8 mouse cellular contexts compared by ENCODE assay signal in the genomic region with DNA sequence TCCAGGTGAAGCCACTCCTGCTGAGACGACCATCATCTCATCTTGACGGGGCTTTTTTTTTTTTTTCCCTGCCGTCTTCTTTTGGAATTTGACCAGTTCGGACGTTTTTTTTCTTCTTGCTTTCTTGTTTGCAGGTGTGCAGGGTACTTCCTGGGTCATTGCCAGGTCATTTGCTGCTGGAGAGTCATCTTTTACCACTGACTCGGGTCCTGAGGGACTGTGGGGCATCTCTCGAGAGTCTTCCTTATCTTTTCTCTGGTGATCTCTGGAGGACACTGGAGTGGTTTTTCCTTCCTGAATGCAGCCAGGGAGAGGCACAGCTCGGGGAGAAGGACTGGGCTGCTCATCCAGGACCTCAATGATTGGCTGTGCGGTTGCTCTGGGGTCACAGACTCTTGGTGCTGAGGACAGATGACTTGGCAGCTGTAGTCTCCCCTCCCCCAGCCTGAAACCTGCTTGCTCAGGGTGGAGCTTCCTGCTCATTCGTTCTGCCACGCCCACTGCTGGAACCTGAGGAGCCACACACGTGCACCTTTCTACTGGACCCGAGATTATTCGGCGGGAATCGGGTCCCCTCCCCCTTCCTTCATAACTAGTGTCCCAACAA. TPM values are rescaled to one million over a fixed set of nuclear protein-coding genes. Genes with fewer than 3 reads are reported as not detected.
DNase-seq lines count a peak whose midpoint lies in the region; ATAC-seq lines count a peak whose summit lies in the region.
"Not testable (repeated sequence)": the region's sequence is repeated elsewhere in the genome, so short reads cannot be mapped to it uniquely, and the experiment has no call there.

No protein-coding gene starts in this region.

- H3K9ac ChIP-seq in hindbrain, embryonic 13.5 days; kidney, embryonic 15.5 days; stomach, embryonic 15.5 days: not testable (repeated sequence)
- peak overlapping the region; percentile 39; the same call in 1 of the 2 replicates for H3K9ac ChIP-seq in liver, embryonic 12.5 days

- not testable (repeated sequence) for H3K27ac ChIP-seq in hindbrain, embryonic 13.5 days; kidney, embryonic 15.5 days; liver, embryonic 12.5 days; midbrain, embryonic 10.5 days (replicated peaks); stomach, embryonic 15.5 days

- peak; percentile 82 for DNase-seq in A20 (ENCODE audit: low read depth, low spot score)
- DNase-seq in cerebellum, postnatal 10 days, result peak; percentile 45 to 53
- peak; percentile 12 for DNase-seq in forelimb bud, embryonic 11.5 days (ENCODE audit: low read depth, low spot score)
- DNase-seq in midbrain, embryonic 10.5 days (ENCODE audit: low spot score), result not testable (repeated sequence)

- not testable (repeated sequence) for H3K4me1 ChIP-seq in hindbrain, embryonic 13.5 days (replicated peaks); midbrain, embryonic 10.5 days; stomach, embryonic 15.5 days
- peaks cover 11% of the 10 kb centered on the region for H3K4me1 ChIP-seq in kidney, embryonic 15.5 days
- H3K4me1 ChIP-seq in liver, embryonic 12.5 days, result peaks cover 33% of the 10 kb centered on the region

- WGBS in hindbrain, embryonic 13.5 days, result 22% methylated on average over 11 of the region's 16 CpGs
- 15% methylated on average over 11 of the region's 16 CpGs for WGBS in kidney, embryonic 15.5 days
- WGBS in liver, embryonic 12.5 days (ENCODE audit: insufficient replicate concordance), result 11% methylated on average over 11 of the region's 16 CpGs
- WGBS in midbrain, embryonic 10.5 days, result 32% methylated on average over 10 of the region's 16 CpGs
- 6% methylated on average over 11 of the region's 16 CpGs for WGBS in stomach, embryonic 15.5 days

- H3K27me3 ChIP-seq in hindbrain, embryonic 13.5 days; kidney, embryonic 15.5 days; midbrain, embryonic 10.5 days (ENCODE audit: low read depth, poor library complexity, severe bottlenecking); stomach, embryonic 15.5 days (replicated peaks): not testable (repeated sequence)
- H3K27me3 ChIP-seq in liver, embryonic 12.5 days (replicated peaks), result peaks cover 24% of the 10 kb centered on the region

- not testable (repeated sequence) for H3K9me3 ChIP-seq in hindbrain, embryonic 13.5 days; kidney, embryonic 15.5 days (replicated peaks); liver, embryonic 12.5 days (replicated peaks); midbrain, embryonic 10.5 days (replicated peaks); stomach, embryonic 15.5 days

- not testable (repeated sequence) for ATAC-seq in hindbrain, embryonic 13.5 days (ENCODE audit: low FRiP score)
- ATAC-seq in kidney, embryonic 15.5 days (replicated peaks; ENCODE audit: low FRiP score), result 0 out of 2 replicates have a peak, but pooled peaks have one; percentile 25
- peak; percentile 79 for ATAC-seq in liver, embryonic 12.5 days
- peak; percentile 53; the same call in 1 of the 2 replicates for ATAC-seq in stomach, embryonic 15.5 days (ENCODE audit: insufficient read depth, low FRiP score, low read depth)

- H3K36me3 ChIP-seq in hindbrain, embryonic 13.5 days; kidney, embryonic 15.5 days; liver, embryonic 12.5 days; midbrain, embryonic 10.5 days; stomach, embryonic 15.5 days: not testable (repeated sequence)

- H3K4me2 ChIP-seq in hindbrain, embryonic 13.5 days, result peak overlapping the region; percentile 29
- peak overlapping the region; percentile 53 for H3K4me2 ChIP-seq in kidney, embryonic 15.5 days
- H3K4me2 ChIP-seq in liver, embryonic 12.5 days, result peak overlapping the region; percentile 70
- peak overlapping the region; percentile 55 for H3K4me2 ChIP-seq in stomach, embryonic 15.5 days

- not testable (repeated sequence) for H3K4me3 ChIP-seq in hindbrain, embryonic 13.5 days
- H3K4me3 ChIP-seq in kidney, embryonic 15.5 days (replicated peaks), result peak overlapping the region; percentile 18; the same call in 1 of the 2 replicates
- peak overlapping the region; percentile 43 for H3K4me3 ChIP-seq in liver, embryonic 12.5 days
- H3K4me3 ChIP-seq in midbrain, embryonic 10.5 days, result peak overlapping the region; percentile 21; the same call in 1 of the 2 replicates
- H3K4me3 ChIP-seq in stomach, embryonic 15.5 days (replicated peaks), result peak overlapping the region; percentile 23

RNA-seq across cellular contexts. Expression of a gene that starts 20.7 kb away (rescaled TPM):
- 32.9 and 34.1 TPM in 2 replicates for polyA plus RNA-seq in hindbrain, embryonic 13.5 days (2015; fragmentation: Nextera tagmentation; extraction: Ambion mirVana)
- 1.8 and 2.1 TPM in 2 replicates for polyA plus RNA-seq in kidney, embryonic 15.5 days (2015; fragmentation: Nextera tagmentation; extraction: Ambion mirVana)
- 0.33 and 0.38 TPM in 2 replicates for polyA plus RNA-seq in liver, embryonic 12.5 days (2016; fragmentation: Nextera tagmentation; extraction: Ambion mirVana)
- 5.1 and 8.4 TPM in 2 replicates for polyA plus RNA-seq in midbrain, embryonic 10.5 days (2016; fragmentation: Nextera tagmentation; extraction: Ambion mirVana)
- polyA plus RNA-seq in stomach, embryonic 15.5 days (2015; fragmentation: Nextera tagmentation; extraction: Ambion mirVana), result 2.7 and 2.9 TPM in 2 replicates

RNA-seq across cellular contexts. Expression of a gene that starts 24.9 kb away (rescaled TPM):
- polyA plus RNA-seq in hindbrain, embryonic 13.5 days (2015; fragmentation: Nextera tagmentation; extraction: Ambion mirVana), result 61.1 and 62.5 TPM in 2 replicates
- 111 and 126 TPM in 2 replicates for polyA plus RNA-seq in kidney, embryonic 15.5 days (2015; fragmentation: Nextera tagmentation; extraction: Ambion mirVana)
- 96.0 and 99.2 TPM in 2 replicates for polyA plus RNA-seq in liver, embryonic 12.5 days (2016; fragmentation: Nextera tagmentation; extraction: Ambion mirVana)
- polyA plus RNA-seq in midbrain, embryonic 10.5 days (2016; fragmentation: Nextera tagmentation; extraction: Ambion mirVana), result 75.6 and 75.8 TPM in 2 replicates
- 130 and 138 TPM in 2 replicates for polyA plus RNA-seq in stomach, embryonic 15.5 days (2015; fragmentation: Nextera tagmentation; extraction: Ambion mirVana)

RNA-seq across cellular contexts. Expression of a gene that starts 36.1 kb away (rescaled TPM):
- 15.6 and 16.4 TPM in 2 replicates for polyA plus RNA-seq in hindbrain, embryonic 13.5 days (2015; fragmentation: Nextera tagmentation; extraction: Ambion mirVana)
- 18.9 and 23.1 TPM in 2 replicates for polyA plus RNA-seq in kidney, embryonic 15.5 days (2015; fragmentation: Nextera tagmentation; extraction: Ambion mirVana)
- polyA plus RNA-seq in liver, embryonic 12.5 days (2016; fragmentation: Nextera tagmentation; extraction: Ambion mirVana), result 44.3 and 47.2 TPM in 2 replicates
- 27.2 and 28.8 TPM in 2 replicates for polyA plus RNA-seq in midbrain, embryonic 10.5 days (2016; fragmentation: Nextera tagmentation; extraction: Ambion mirVana)
- 18.1 and 23.1 TPM in 2 replicates for polyA plus RNA-seq in stomach, embryonic 15.5 days (2015; fragmentation: Nextera tagmentation; extraction: Ambion mirVana)

RNA-seq across cellular contexts. Expression of a gene that starts 58.0 kb away (rescaled TPM):
- polyA plus RNA-seq in hindbrain, embryonic 13.5 days (2015; fragmentation: Nextera tagmentation; extraction: Ambion mirVana), result 40.6 and 44.1 TPM in 2 replicates
- 25.9 and 33.2 TPM in 2 replicates for polyA plus RNA-seq in kidney, embryonic 15.5 days (2015; fragmentation: Nextera tagmentation; extraction: Ambion mirVana)
- 38.6 and 39.2 TPM in 2 replicates for polyA plus RNA-seq in liver, embryonic 12.5 days (2016; fragmentation: Nextera tagmentation; extraction: Ambion mirVana)
- polyA plus RNA-seq in midbrain, embryonic 10.5 days (2016; fragmentation: Nextera tagmentation; extraction: Ambion mirVana), result 62.6 and 63.9 TPM in 2 replicates
- polyA plus RNA-seq in stomach, embryonic 15.5 days (2015; fragmentation: Nextera tagmentation; extraction: Ambion mirVana), result 22.5 and 26.2 TPM in 2 replicates
